In genomic region chrX:99975250-99975984, GRCm38 (mm10) we compare ENCODE assay signal across 8 mouse cellular contexts. TPM values are rescaled to one million over a fixed set of nuclear protein-coding genes. Genes with fewer than 3 reads are reported as not detected.
DNase-seq lines count a peak whose midpoint lies in the region; ATAC-seq lines count a peak whose summit lies in the region.

Gene Eda (plus strand): TSS chrX:99975606.

- peak within 1 kb of the TSS; percentile 78 for H3K4me2 ChIP-seq in embryonic facial prominence, embryonic 15.5 days (replicated peaks)
- H3K4me2 ChIP-seq in limb, embryonic 13.5 days (replicated peaks) = peak within 1 kb of the TSS; percentile 84
- peak within 1 kb of the TSS; percentile 88 for H3K4me2 ChIP-seq in midbrain, embryonic 15.5 days

- ATAC-seq in embryonic facial prominence, embryonic 15.5 days (ENCODE audit: insufficient number of reproducible peaks, low FRiP score, low TSS enrichment, low read depth) = peak; percentile 98
- ATAC-seq in limb, embryonic 13.5 days (ENCODE audit: low FRiP score, low read depth) = peak; percentile 97
- ATAC-seq in midbrain, embryonic 15.5 days (replicated peaks) = peak; percentile 98

- H3K9me3 ChIP-seq in embryonic facial prominence, embryonic 15.5 days (replicated peaks) = no peaks in the 10 kb centered on the region
- H3K9me3 ChIP-seq in limb, embryonic 13.5 days = no peaks in the 10 kb centered on the region
- H3K9me3 ChIP-seq in midbrain, embryonic 15.5 days = no peaks in the 10 kb centered on the region

- H3K27ac ChIP-seq in embryonic facial prominence, embryonic 15.5 days (replicated peaks) = peak within 1 kb of the TSS; percentile 66; the same call in 1 of the 2 replicates
- no peak within 1 kb of the TSS; the same call in 1 of the 2 replicates for H3K27ac ChIP-seq in limb, embryonic 13.5 days
- no peak within 1 kb of the TSS for H3K27ac ChIP-seq in midbrain, embryonic 15.5 days

- peak within 1 kb of the TSS; percentile 55 for H3K4me3 ChIP-seq in embryonic facial prominence, embryonic 15.5 days (replicated peaks)
- H3K4me3 ChIP-seq in limb, embryonic 13.5 days = peak within 1 kb of the TSS; percentile 54
- H3K4me3 ChIP-seq in midbrain, embryonic 15.5 days = peak within 1 kb of the TSS; percentile 58

- 16% methylated on average over 36 of the region's 49 CpGs for WGBS in embryonic facial prominence, embryonic 15.5 days
- 14% methylated on average over 30 of the region's 49 CpGs for WGBS in limb, embryonic 13.5 days
- WGBS in midbrain, embryonic 15.5 days = 30% methylated on average over 36 of the region's 49 CpGs

- H3K9ac ChIP-seq in embryonic facial prominence, embryonic 15.5 days = peak within 1 kb of the TSS; percentile 37; the same call in 1 of the 2 replicates
- H3K9ac ChIP-seq in limb, embryonic 13.5 days = peak within 1 kb of the TSS; percentile 64
- H3K9ac ChIP-seq in midbrain, embryonic 15.5 days = peak within 1 kb of the TSS; percentile 49

- peaks cover 3% of the 10 kb centered on the region; the same call in 1 of the 2 replicates for H3K27me3 ChIP-seq in embryonic facial prominence, embryonic 15.5 days
- peaks cover 38% of the 10 kb centered on the region for H3K27me3 ChIP-seq in limb, embryonic 13.5 days
- peaks cover 7% of the 10 kb centered on the region for H3K27me3 ChIP-seq in midbrain, embryonic 15.5 days (replicated peaks)

- DNase-seq in layer of hippocampus, adult 11-12 months (ENCODE audit: low spot score) = peak; percentile 69
- no peak for DNase-seq in layer of hippocampus, adult 9-10 months (ENCODE audit: low spot score)
- peak; percentile 73 for DNase-seq in heart, adult 8-10 months (ENCODE audit: low spot score)
- peak; percentile 80 to 84 for DNase-seq in kidney, adult 8-10 months
- DNase-seq in spleen, postnatal 14 days (ENCODE audit: low spot score in 2 of 2) = peak; percentile 12 to 49

- no peaks in the 10 kb centered on the region for H3K4me1 ChIP-seq in embryonic facial prominence, embryonic 15.5 days
- H3K4me1 ChIP-seq in limb, embryonic 13.5 days = no peaks in the 10 kb centered on the region
- peaks cover 3% of the 10 kb centered on the region; the same call in 1 of the 2 replicates for H3K4me1 ChIP-seq in midbrain, embryonic 15.5 days

- H3K36me3 ChIP-seq in embryonic facial prominence, embryonic 15.5 days = no peaks in the 10 kb centered on the region
- H3K36me3 ChIP-seq in limb, embryonic 13.5 days = no peaks in the 10 kb centered on the region
- H3K36me3 ChIP-seq in midbrain, embryonic 15.5 days (replicated peaks) = no peaks in the 10 kb centered on the region

RNA-seq across cellular contexts. Expression of gene Eda, which starts in this region (rescaled TPM):
- polyA plus RNA-seq in embryonic facial prominence, embryonic 15.5 days (2015; fragmentation: Nextera tagmentation; extraction: Ambion mirVana) = 4.5 TPM in 2 replicates
- 1 to 10 TPM in 3 of 4 experiments, under 1 TPM in 1; 0.94 to 2.1 (median 1.5) TPM for total RNA-seq in heart, adult 8-10 months (2022)
- polyA plus RNA-seq in limb, embryonic 13.5 days (2015; fragmentation: Nextera tagmentation; extraction: Ambion mirVana) = 2.7 and 2.8 TPM in 2 replicates
- 1.8 and 1.9 TPM in 2 replicates for polyA plus RNA-seq in midbrain, embryonic 15.5 days (2015; fragmentation: Nextera tagmentation; extraction: Ambion mirVana)
